Mouse (Mus musculus): ENCODE data around the gene Ptpn23.
"Not testable (repeated sequence)": the region's sequence is repeated elsewhere in the genome, so short reads cannot be mapped to it uniquely, and the experiment has no call there.

- TF ChIP-seq CTCF (IDR thresholded peaks at IDR 0.05; ENCODE audit: insufficient read depth, low read length); POLR2A (IDR thresholded peaks at IDR 0.05; ENCODE audit: borderline replicate concordance, extremely low read depth, low read depth, low read length): not testable (repeated sequence)
These were observed 30.4 kb downstream of the Ptpn23 start for GRCm38 (mm10) chr9:110377655-110378054.

All from lung, adult 2 months (tissue).